Mouse (Mus musculus) myocyte (in vitro differentiated cells): ENCODE measurements around the gene Ankrd39.

ENCODE experiments used
- CEBPB ChIP-seq: IDR thresholded peaks from 2 replicates; pipeline ENCODE4 v1.6.1; 2011; ENCODE audit warnings: mild to moderate bottlenecking, moderate library complexity; ENCODE audit not compliant: poor library complexity, insufficient read depth, severe bottlenecking
- E2F4 ChIP-seq: IDR thresholded peaks from one replicate; pipeline ENCODE4 v1.6.1; 2011; ENCODE audit warnings: mild to moderate bottlenecking, control low read depth, moderate library complexity; ENCODE audit not compliant: insufficient read depth
- MAX ChIP-seq: IDR thresholded peaks from one replicate; pipeline ENCODE4 v1.6.1; 2011; ENCODE audit warnings: low read depth, mild to moderate bottlenecking, control low read depth
- MYOD1 ChIP-seq, 3 experiments: IDR thresholded peaks; one replicate each; pipeline ENCODE4 v1.6.1; 2011; ENCODE audit warnings: control low read depth in 2 of 3, low read depth in 2 of 3, mild to moderate bottlenecking in 2 of 3, moderate library complexity in 1 of 3; ENCODE audit not compliant: insufficient read length in 2 of 3, control insufficient read depth in 1 of 3
- MYOG ChIP-seq, 3 experiments: IDR thresholded peaks; one replicate each; pipeline ENCODE4 v1.6.1; 2011; ENCODE audit warnings: control low read depth in 2 of 3, low read depth in 2 of 3, mild to moderate bottlenecking in 2 of 3; ENCODE audit not compliant: insufficient read length in 2 of 3, control insufficient read depth in 1 of 3, insufficient read depth in 1 of 3
- POLR2A ChIP-seq: IDR thresholded peaks from one replicate; pipeline ENCODE4 v1.6.1; 2011; ENCODE audit warnings: low read depth, mild to moderate bottlenecking, control low read depth, moderate library complexity; ENCODE audit not compliant: insufficient read length
- POLR2AphosphoS2 ChIP-seq: IDR thresholded peaks from one replicate; pipeline ENCODE4 v1.6.1; 2011; ENCODE audit warnings: low read depth, control low read depth; ENCODE audit not compliant: insufficient read length
- SRF ChIP-seq: IDR thresholded peaks from one replicate; pipeline ENCODE4 v1.6.1; 2011; ENCODE audit warnings: low read depth; ENCODE audit not compliant: control insufficient read depth, insufficient read length
- TCF12 ChIP-seq: IDR thresholded peaks from one replicate; pipeline ENCODE4 v1.6.1; 2011; ENCODE audit warnings: mild to moderate bottlenecking, control low read depth; ENCODE audit not compliant: poor library complexity, insufficient read depth, severe bottlenecking
- USF1 ChIP-seq: IDR thresholded peaks from one replicate; pipeline ENCODE4 v1.6.1; 2011; ENCODE audit warnings: low read depth, mild to moderate bottlenecking, control low read depth, moderate library complexity

- TF ChIP-seq POLR2A (peak; percentile 76), POLR2AphosphoS2 (peak; percentile 53), MAX (no peak), CEBPB (no peak), USF1 (no peak), MYOG (IDR thresholded peaks at IDR 0.05; ENCODE audit: control insufficient read depth in 1 of 3, insufficient read depth in 1 of 3, insufficient read length in 2 of 3, low read depth in 2 of 3) (no peak), TCF12 (no peak), SRF (peak; percentile 71), MYOD1 (IDR thresholded peaks at IDR 0.05; ENCODE audit: control insufficient read depth in 1 of 3, insufficient read length in 2 of 3, low read depth in 2 of 3) (no peak), E2F4 (no peak)
Observed at GRCm38 (mm10) chr1:36546888-36547471, at the start of gene Ankrd39.
